Mouse (Mus musculus) testis, adult 2 months (tissue): ENCODE results near the gene Prdx5.

ENCODE experiments used
- CTCF ChIP-seq: fragments of 200-500 bp; IDR thresholded peaks from 2 replicates; pipeline ENCODE4 v1.5.1; 2012; ENCODE audit warnings: low read depth, mild to moderate bottlenecking, inconsistent platforms, low read length, moderate library complexity; ENCODE audit not compliant: control insufficient read depth, insufficient read depth, insufficient replicate concordance
- POLR2A ChIP-seq: fragments of 200-500 bp; IDR thresholded peaks from 2 replicates; pipeline ENCODE4 v1.6.1; 2012; ENCODE audit warnings: low read depth, mild to moderate bottlenecking, inconsistent platforms, low read length, moderate library complexity; ENCODE audit not compliant: control insufficient read depth

- TF ChIP-seq CTCF (no peak), POLR2A (peak; percentile 70)
These were observed 31.7 kb upstream of the Prdx5 start, which contains the start of gene Bad for GRCm38 (mm10) chr19:6941372-6942248.
